Mouse (Mus musculus) CH12.LX (cell line): ENCODE results near the gene Mpl.

Experiments used
- CTCF ChIP-seq, 2 experiments: IDR thresholded peaks in 1 of 2; conservative IDR thresholded peaks in 1 of 2; 2 replicates each; pipeline ENCODE4 v1.5.1; 2011 to 2012; ENCODE audit warnings: low read depth in 2 of 2, low read length in 2 of 2, improper control_type of control experiment in 1 of 2, inconsistent platforms in 1 of 2, mild to moderate bottlenecking in 1 of 2, moderate library complexity in 1 of 2
- MEF2A ChIP-seq: IDR thresholded peaks from 2 replicates; pipeline ENCODE4 v1.6.1; 2014; ENCODE audit warnings: low read depth, mild to moderate bottlenecking, inconsistent platforms, low read length, improper control_type of control experiment, borderline replicate concordance
- POLR2A ChIP-seq: IDR thresholded peaks from 2 replicates; pipeline ENCODE4 v1.6.1; 2011; ENCODE audit warnings: low read depth, mild to moderate bottlenecking, improper control_type of control experiment, low read length
- SIN3A ChIP-seq: IDR thresholded peaks from 2 replicates; pipeline ENCODE4 v1.6.1; 2012; ENCODE audit warnings: low read length, improper control_type of control experiment, inconsistent platforms
- ZMIZ1 ChIP-seq: IDR thresholded peaks from 2 replicates; pipeline ENCODE4 v1.6.1; 2012; ENCODE audit warnings: low read depth, mild to moderate bottlenecking, inconsistent platforms, low read length, improper control_type of control experiment

DNA sequence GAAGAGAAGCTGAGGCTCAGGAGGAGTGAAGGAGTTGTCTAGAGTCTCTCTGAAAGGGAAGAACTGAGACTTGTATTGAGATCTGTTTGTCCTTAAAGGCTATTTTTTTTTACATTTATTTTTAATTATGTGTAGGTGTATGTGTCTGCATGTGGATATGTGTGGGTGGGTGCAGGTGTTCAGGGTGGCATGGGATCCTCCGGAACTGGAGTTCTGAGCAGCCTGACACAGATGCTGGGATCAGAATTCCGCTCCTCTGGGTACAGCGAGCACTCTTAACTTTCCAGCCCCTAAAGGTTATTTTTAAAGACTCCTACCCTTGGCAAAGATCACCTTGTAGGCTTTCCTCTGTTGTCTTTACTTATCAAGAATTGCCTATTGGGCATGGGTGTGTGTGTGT is 7.6 kb upstream of the Mpl start:
- no peak for TF ChIP-seq MEF2A
- TF ChIP-seq POLR2A = no peak
- no peak for TF ChIP-seq SIN3A
- TF ChIP-seq ZMIZ1 = no peak
- TF ChIP-seq CTCF (conservative IDR thresholded peaks at IDR 0.05 in 1 of 2, IDR thresholded peaks at IDR 0.05 in 1 of 2; ENCODE audit: low read depth in 2 of 2, low read length in 2 of 2) = no peak
